Comparison of ENCODE assay signal across 29 mouse cellular contexts in genomic region chr4:139688058-139688457, GRCm38 (mm10). TPM values are rescaled to one million over a fixed set of nuclear protein-coding genes. Genes with fewer than 3 reads are reported as not detected.
"Had no signal": no experiment of that assay in that cellular context is flagged by ENCODE, and none has a peak within 500 bp of the region (broad histone marks: within the 10 kb centered on the region; RNA-seq: fewer than 3 reads in every experiment).

No protein-coding gene starts in this region.

- H3K4me2 ChIP-seq: limb, embryonic 13.5 days; liver, embryonic 12.5 days; liver, embryonic 15.5 days; lung, embryonic 15.5 days; neural tube, embryonic 12.5 days; neural tube, embryonic 15.5 days had no signal

- H3K9ac ChIP-seq: limb, embryonic 13.5 days; liver, embryonic 12.5 days; liver, embryonic 15.5 days; lung, embryonic 15.5 days; neural tube, embryonic 12.5 days; neural tube, embryonic 15.5 days had no signal

- H3K4me3 ChIP-seq: limb, embryonic 10.5 days; limb, embryonic 13.5 days; liver, embryonic 12.5 days; liver, embryonic 15.5 days; lung, embryonic 15.5 days; megakaryocyte, embryonic 14.5 days; midbrain, embryonic 10.5 days; neural tube, embryonic 12.5 days; neural tube, embryonic 15.5 days had no signal

- H3K27me3 ChIP-seq: neural tube, embryonic 12.5 days; neural tube, embryonic 15.5 days had no signal

- H3K4me1 ChIP-seq: liver, embryonic 12.5 days; liver, embryonic 15.5 days; lung, embryonic 15.5 days; neural tube, embryonic 12.5 days had no signal

- H3K9me3 ChIP-seq: limb, embryonic 10.5 days; limb, embryonic 13.5 days; liver, embryonic 12.5 days; liver, embryonic 15.5 days; lung, embryonic 15.5 days; midbrain, embryonic 10.5 days; neural tube, embryonic 12.5 days; neural tube, embryonic 15.5 days had no signal

- DNase-seq: kidney, adult 18-20 months; kidney, adult 9 months; kidney, postnatal 14 days; kidney, postnatal 4 days; liver; lung, postnatal 10 days; lung, postnatal 36 days; midbrain, embryonic 14.5 days; right cerebral cortex, adult 18-20 months; right cerebral cortex, postnatal 14 days; spleen, adult 18-20 months; thymus, adult 18-20 months; thymus, postnatal 36 days had no signal

- H3K36me3 ChIP-seq: limb, embryonic 10.5 days; limb, embryonic 13.5 days; liver, embryonic 12.5 days; liver, embryonic 15.5 days; lung, embryonic 15.5 days; midbrain, embryonic 10.5 days; neural tube, embryonic 12.5 days; neural tube, embryonic 15.5 days had no signal

- ATAC-seq: liver, embryonic 12.5 days had no signal

- H3K27ac ChIP-seq: limb, embryonic 10.5 days; limb, embryonic 13.5 days; liver, embryonic 12.5 days; liver, embryonic 15.5 days; lung, embryonic 15.5 days; midbrain, embryonic 10.5 days; neural tube, embryonic 12.5 days; neural tube, embryonic 15.5 days had no signal

RNA-seq across cellular contexts. Expression of gene Tas1r2, which starts 34.7 kb away (rescaled TPM):
- total RNA-seq: layer of hippocampus, adult 18-20 months; layer of hippocampus, postnatal 14 days; left cerebral cortex, adult 8-10 months; left cerebral cortex, postnatal 25 days had no signal
- polyA plus RNA-seq: kidney, embryonic 16.5 days; limb, embryonic 10.5 days; limb, embryonic 13.5 days; liver, embryonic 12.5 days; liver, embryonic 15.5 days; lung, embryonic 15.5 days; midbrain, embryonic 10.5 days; midbrain, embryonic 14.5 days; neural tube, embryonic 12.5 days; neural tube, embryonic 15.5 days; testis, adult 2 months; urinary bladder, adult 2 months had no signal
